Mouse (Mus musculus): Measurements from ENCODE around the gene Zfp536. TPM values are rescaled to one million over a fixed set of nuclear protein-coding genes. Genes with fewer than 3 reads are reported as not detected.
A peak's percentile ranks its signal among the peaks of the same experiment; 100 is the strongest.

The Zfp536 gene
- polyA plus RNA-seq (2014; fragmentation: Nextera tagmentation; extraction: Ambion mirVana): 7.2 and 7.7 TPM in 2 replicates

DNA sequence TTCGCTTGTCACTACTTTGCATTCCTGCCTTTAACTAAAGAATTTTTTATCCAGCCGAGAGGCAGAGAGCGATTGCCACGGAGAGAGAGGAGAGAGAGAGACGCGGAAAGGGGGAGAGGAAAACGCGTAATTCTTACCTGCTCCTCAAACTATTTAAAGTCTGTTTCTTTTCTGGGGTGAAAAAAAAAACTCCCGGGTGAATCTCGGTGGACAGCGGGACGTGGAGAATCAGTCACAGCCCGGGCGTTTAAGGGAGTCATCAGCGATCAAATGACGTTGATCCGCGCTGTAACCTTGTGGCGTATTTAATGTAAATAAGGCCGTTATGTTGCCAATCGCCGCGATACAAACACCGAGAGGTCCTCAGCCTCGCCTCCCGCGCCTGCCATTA lies at the start of gene Zfp536:
TSS of gene Zfp536 (minus strand) at position 330 of the 391 bp plus-strand sequence.
- H3K4me3 ChIP-seq (ENCODE audit: low read depth, low read length): peak within 1 kb of the TSS; percentile 57
- H3K27me3 ChIP-seq (replicated peaks; ENCODE audit: control insufficient read depth, insufficient read depth, low read length): peaks cover 82% of the 10 kb centered on the region
- H3K4me1 ChIP-seq (ENCODE audit: control insufficient read depth, insufficient read depth, low read length): peaks cover 6% of the 10 kb centered on the region; the same call in 1 of the 2 replicates
- no peaks in the 10 kb centered on the region for H3K9me3 ChIP-seq (ENCODE audit: control insufficient read depth, low read length)
- H3K27ac ChIP-seq (replicated peaks; ENCODE audit: low read depth, low read length): no peak within 1 kb of the TSS; the same call in 1 of the 2 replicates
- WGBS: 1% methylated on average over 27 of the region's 27 CpGs
- H3K4me2 ChIP-seq (ENCODE audit: low read depth, low read length): peak within 1 kb of the TSS; percentile 99
- ATAC-seq (ENCODE audit: low read depth) (no peak), DNase-seq (ENCODE audit: low spot score) (peak; percentile 33)
- peak within 1 kb of the TSS; percentile 69 for H3K9ac ChIP-seq (ENCODE audit: low read depth, low read length)
- no peaks in the 10 kb centered on the region for H3K36me3 ChIP-seq (ENCODE audit: control insufficient read depth, insufficient read depth, low read length)

DNA sequence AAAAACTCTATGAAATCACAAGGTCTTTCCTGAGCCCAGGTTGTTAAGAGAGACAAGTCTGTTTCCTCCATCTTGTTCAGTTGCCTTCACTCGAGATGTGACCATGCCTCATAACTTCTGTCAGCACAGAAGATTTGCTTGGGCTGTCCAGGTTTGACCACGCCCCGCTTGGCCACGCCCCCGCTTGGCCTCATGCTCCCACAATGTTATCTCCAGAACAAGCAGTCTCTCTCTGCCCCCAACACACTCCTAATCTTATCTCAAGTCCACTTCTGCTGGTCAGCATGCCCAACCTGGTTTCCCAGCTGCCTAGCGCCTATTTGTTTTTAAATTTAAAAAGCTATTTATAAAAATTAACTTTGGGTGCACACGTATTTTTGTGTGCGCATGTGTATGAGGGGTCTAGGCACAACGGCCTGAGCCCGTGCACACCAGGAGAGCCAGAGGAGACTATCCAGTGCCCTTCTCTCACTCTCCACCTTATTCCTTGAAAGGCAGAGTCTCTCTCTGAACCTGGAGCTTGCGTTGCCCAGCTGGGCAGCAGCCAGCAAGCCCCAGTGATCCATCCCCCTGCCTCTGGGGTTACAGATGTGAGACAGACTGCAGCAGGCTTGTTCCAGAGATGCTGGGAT lies 47.3 kb upstream of the Zfp536 start:
- Histone ChIP-seq H3K36me3 (ENCODE audit: control insufficient read depth, insufficient read depth, low read length) (no peaks in the 10 kb centered on the region), H3K4me1 (ENCODE audit: control insufficient read depth, insufficient read depth, low read length) (no peaks in the 10 kb centered on the region), H3K27me3 (replicated peaks; ENCODE audit: control insufficient read depth, insufficient read depth, low read length) (no peaks in the 10 kb centered on the region; the same call in 1 of the 2 replicates), H3K4me2 (ENCODE audit: low read depth, low read length) (no peak overlapping the region), H3K9me3 (ENCODE audit: control insufficient read depth, low read length) (no peaks in the 10 kb centered on the region), H3K27ac (replicated peaks; ENCODE audit: low read depth, low read length) (no peak overlapping the region), H3K9ac (ENCODE audit: low read depth, low read length) (no peak overlapping the region), H3K4me3 (ENCODE audit: low read depth, low read length) (no peak overlapping the region)
- ATAC-seq (ENCODE audit: low read depth) (no peak), DNase-seq (ENCODE audit: low spot score) (no peak)
- WGBS: 79% methylated on average over 11 of the region's 11 CpGs

DNA sequence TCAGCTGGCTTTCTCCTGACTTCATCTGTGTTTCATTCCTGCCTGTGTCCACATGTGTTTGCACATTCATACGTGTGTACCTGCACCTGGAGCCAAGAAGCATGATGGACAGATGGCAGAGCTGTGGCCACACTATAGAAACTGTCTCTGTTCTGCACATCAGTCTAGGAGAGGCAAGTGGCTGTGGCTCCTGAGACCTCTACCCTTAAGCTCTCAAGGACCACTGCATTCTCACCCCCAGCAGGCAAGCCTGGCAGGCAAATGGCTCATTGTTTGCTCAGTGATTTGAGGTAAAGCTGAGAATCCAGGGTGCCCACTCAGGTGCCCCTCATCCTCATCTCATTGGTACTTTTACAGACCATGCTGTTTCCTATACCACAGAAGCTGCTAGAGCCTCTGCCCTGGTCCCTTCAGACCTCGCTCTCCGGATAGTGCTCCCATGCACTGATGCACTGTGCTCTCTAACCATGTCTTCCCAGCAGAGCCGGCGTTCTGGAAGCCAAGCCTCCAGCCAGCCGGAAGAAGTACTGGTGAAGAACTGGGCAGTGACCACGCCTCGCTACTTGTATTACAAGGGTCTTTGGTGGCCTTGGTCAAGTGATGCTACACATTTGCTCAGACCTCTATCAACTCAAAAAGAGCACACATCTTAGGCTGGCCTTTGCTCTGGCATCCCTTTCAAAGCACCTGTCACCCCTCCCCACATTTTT lies 45.3 kb upstream of the Zfp536 start:
- no peaks in the 10 kb centered on the region for H3K9me3 ChIP-seq (ENCODE audit: control insufficient read depth, low read length)
- no peaks in the 10 kb centered on the region for H3K36me3 ChIP-seq (ENCODE audit: control insufficient read depth, insufficient read depth, low read length)
- H3K4me1 ChIP-seq (ENCODE audit: control insufficient read depth, insufficient read depth, low read length): no peaks in the 10 kb centered on the region
- H3K4me3 ChIP-seq (ENCODE audit: low read depth, low read length): no peak overlapping the region
- H3K4me2 ChIP-seq (ENCODE audit: low read depth, low read length): no peak overlapping the region
- no peaks in the 10 kb centered on the region; the same call in 1 of the 2 replicates for H3K27me3 ChIP-seq (replicated peaks; ENCODE audit: control insufficient read depth, insufficient read depth, low read length)
- H3K9ac ChIP-seq (ENCODE audit: low read depth, low read length): no peak overlapping the region
- 82% methylated on average over 8 of the region's 8 CpGs for WGBS
- ATAC-seq (ENCODE audit: low read depth) (no peak), DNase-seq (ENCODE audit: low spot score) (no peak)
- H3K27ac ChIP-seq (replicated peaks; ENCODE audit: low read depth, low read length): no peak overlapping the region

DNA sequence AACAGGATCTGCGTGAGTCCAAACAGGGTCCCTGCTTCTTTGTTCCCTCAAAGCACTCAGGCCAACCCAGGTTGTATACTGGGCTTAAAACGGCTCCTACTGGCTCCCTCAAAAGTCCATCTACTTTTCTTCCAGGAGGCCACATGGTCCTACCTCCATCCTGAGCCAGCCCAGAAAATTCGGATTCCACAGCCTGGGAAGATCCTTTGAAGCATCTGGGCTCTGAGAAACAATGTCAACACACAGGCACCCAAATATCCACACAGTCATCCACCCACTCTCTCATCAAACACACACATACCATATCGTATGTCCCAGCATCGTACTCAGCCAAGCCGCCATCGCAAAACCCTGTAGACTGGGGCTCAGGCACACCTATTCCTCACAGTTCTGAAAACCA lies 43.5 kb upstream of the Zfp536 start:
- Histone ChIP-seq H3K4me2 (ENCODE audit: low read depth, low read length) (no peak overlapping the region), H3K4me3 (ENCODE audit: low read depth, low read length) (no peak overlapping the region), H3K27ac (replicated peaks; ENCODE audit: low read depth, low read length) (no peak overlapping the region), H3K27me3 (replicated peaks; ENCODE audit: control insufficient read depth, insufficient read depth, low read length) (no peaks in the 10 kb centered on the region; the same call in 1 of the 2 replicates), H3K9ac (ENCODE audit: low read depth, low read length) (no peak overlapping the region), H3K4me1 (ENCODE audit: control insufficient read depth, insufficient read depth, low read length) (no peaks in the 10 kb centered on the region), H3K9me3 (ENCODE audit: control insufficient read depth, low read length) (no peaks in the 10 kb centered on the region), H3K36me3 (ENCODE audit: control insufficient read depth, insufficient read depth, low read length) (no peaks in the 10 kb centered on the region)
- 82% methylated on average over 7 of the region's 7 CpGs for WGBS
- ATAC-seq (ENCODE audit: low read depth) (no peak), DNase-seq (ENCODE audit: low spot score) (no peak)

DNA sequence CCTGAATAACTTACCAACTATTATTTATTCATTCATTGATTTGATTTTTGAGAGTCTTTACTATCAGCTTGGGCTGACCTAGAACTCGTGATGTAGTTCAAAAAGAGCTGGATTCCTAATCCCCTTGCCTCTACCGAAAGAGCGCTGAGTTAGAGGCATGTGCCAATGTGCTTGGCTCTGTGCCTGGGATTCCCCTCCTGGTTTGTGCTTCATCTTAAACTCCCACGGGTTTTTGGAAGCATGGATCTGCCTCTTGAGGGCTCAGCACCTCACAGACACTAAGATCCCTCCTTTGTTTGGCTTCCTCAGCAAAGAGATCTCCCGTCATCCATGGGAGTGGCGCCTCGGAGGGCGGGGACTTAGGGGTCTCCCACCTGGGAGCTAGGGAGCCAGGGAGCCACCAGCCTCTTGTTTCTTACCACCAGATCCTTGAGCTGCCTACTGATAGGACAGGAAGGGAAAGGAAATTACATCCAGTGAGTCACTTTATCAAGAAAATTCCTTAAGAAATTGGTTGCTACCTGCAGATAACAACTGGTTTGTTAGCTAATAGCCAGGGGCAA lies 41.5 kb upstream of the Zfp536 start:
- H3K27ac ChIP-seq (replicated peaks; ENCODE audit: low read depth, low read length): no peak overlapping the region
- WGBS: 60% methylated on average over 8 of the region's 8 CpGs
- H3K27me3 ChIP-seq (replicated peaks; ENCODE audit: control insufficient read depth, insufficient read depth, low read length): no peaks in the 10 kb centered on the region; the same call in 1 of the 2 replicates
- no peaks in the 10 kb centered on the region for H3K4me1 ChIP-seq (ENCODE audit: control insufficient read depth, insufficient read depth, low read length)
- no peaks in the 10 kb centered on the region for H3K9me3 ChIP-seq (ENCODE audit: control insufficient read depth, low read length)
- no peak overlapping the region for H3K4me3 ChIP-seq (ENCODE audit: low read depth, low read length)
- ATAC-seq (ENCODE audit: low read depth) (no peak), DNase-seq (ENCODE audit: low spot score) (no peak)
- H3K36me3 ChIP-seq (ENCODE audit: control insufficient read depth, insufficient read depth, low read length): no peaks in the 10 kb centered on the region
- H3K4me2 ChIP-seq (ENCODE audit: low read depth, low read length): no peak overlapping the region
- H3K9ac ChIP-seq (ENCODE audit: low read depth, low read length): no peak overlapping the region

DNA sequence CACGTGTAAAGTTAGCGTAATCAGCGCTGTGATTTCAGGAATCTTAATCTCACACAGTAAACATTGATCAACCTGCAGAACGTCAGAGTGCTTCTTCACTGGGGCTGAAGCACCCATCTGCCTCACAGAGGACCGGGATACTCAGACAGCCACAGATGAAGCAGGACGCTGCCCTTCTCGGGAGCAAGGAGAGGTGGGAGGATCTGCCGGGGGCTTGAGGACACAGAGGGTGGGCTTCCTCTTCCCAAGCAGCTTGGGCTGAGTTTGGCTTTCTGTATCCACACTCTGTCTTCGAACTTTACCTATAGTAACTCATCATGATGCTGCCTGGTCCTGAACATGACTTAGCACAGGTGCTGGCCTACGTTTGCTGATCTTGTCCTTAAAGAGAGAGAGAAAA lies 40.2 kb upstream of the Zfp536 start:
- Histone ChIP-seq H3K36me3 (ENCODE audit: control insufficient read depth, insufficient read depth, low read length) (no peaks in the 10 kb centered on the region), H3K4me1 (ENCODE audit: control insufficient read depth, insufficient read depth, low read length) (no peaks in the 10 kb centered on the region), H3K4me3 (ENCODE audit: low read depth, low read length) (no peak overlapping the region), H3K9ac (ENCODE audit: low read depth, low read length) (no peak overlapping the region), H3K4me2 (ENCODE audit: low read depth, low read length) (no peak overlapping the region), H3K27ac (replicated peaks; ENCODE audit: low read depth, low read length) (no peak overlapping the region), H3K27me3 (replicated peaks; ENCODE audit: control insufficient read depth, insufficient read depth, low read length) (no peaks in the 10 kb centered on the region), H3K9me3 (ENCODE audit: control insufficient read depth, low read length) (no peaks in the 10 kb centered on the region)
- DNase-seq (ENCODE audit: low spot score): no peak
- ATAC-seq (ENCODE audit: low read depth): no peak
- WGBS: 79% methylated on average over 10 of the region's 10 CpGs

DNA sequence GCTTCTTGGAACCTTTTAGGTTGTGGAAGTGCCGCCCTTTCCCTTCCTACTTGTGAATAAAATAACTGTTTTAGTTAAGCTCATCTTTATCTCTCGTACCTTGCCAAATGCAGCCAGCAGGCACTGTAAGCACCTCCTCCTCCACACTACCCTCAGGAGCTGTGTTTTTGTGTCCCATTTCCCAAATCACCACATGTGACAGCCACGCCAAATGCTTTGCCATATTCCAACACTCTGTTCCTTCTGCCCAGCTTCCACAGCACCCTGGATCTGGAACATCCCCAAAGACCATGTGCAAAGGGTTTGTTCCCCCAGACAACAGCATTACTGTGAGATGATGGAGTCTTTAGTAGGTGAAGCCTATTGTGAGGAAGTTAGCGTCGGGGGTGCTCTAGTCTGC lies 36.5 kb upstream of the Zfp536 start:
- no peaks in the 10 kb centered on the region for H3K27me3 ChIP-seq (replicated peaks; ENCODE audit: control insufficient read depth, insufficient read depth, low read length)
- H3K27ac ChIP-seq (replicated peaks; ENCODE audit: low read depth, low read length): no peak overlapping the region
- H3K36me3 ChIP-seq (ENCODE audit: control insufficient read depth, insufficient read depth, low read length): no peaks in the 10 kb centered on the region
- WGBS: 92% methylated on average over 5 of the region's 5 CpGs
- no peak overlapping the region for H3K9ac ChIP-seq (ENCODE audit: low read depth, low read length)
- DNase-seq (ENCODE audit: low spot score) (no peak), ATAC-seq (ENCODE audit: low read depth) (no peak)
- H3K4me2 ChIP-seq (ENCODE audit: low read depth, low read length): no peak overlapping the region
- H3K9me3 ChIP-seq (ENCODE audit: control insufficient read depth, low read length): no peaks in the 10 kb centered on the region
- H3K4me3 ChIP-seq (ENCODE audit: low read depth, low read length): no peak overlapping the region
- no peaks in the 10 kb centered on the region for H3K4me1 ChIP-seq (ENCODE audit: control insufficient read depth, insufficient read depth, low read length)

DNA sequence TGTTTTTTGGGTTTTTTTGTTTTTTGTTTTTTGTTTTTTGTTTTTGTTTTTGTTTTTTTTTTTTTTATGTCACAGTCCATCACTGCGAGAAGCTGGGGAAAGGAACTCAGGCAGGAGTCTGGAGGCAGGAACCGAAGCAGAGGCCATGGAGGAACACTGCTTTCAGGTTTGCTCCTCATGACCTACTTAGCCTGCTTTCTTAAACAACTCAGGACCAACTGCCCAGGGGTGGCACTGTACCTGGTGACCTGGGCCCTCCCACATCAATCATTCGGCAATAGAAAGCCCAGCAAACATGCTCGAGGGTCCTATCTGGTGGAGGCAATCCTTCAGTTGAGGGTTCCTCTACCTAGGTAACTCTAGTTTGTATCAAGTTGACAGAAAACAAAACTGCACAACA lies 35.6 kb upstream of the Zfp536 start:
- Histone ChIP-seq H3K36me3 (ENCODE audit: control insufficient read depth, insufficient read depth, low read length) (no peaks in the 10 kb centered on the region), H3K9me3 (ENCODE audit: control insufficient read depth, low read length) (no peaks in the 10 kb centered on the region), H3K27me3 (replicated peaks; ENCODE audit: control insufficient read depth, insufficient read depth, low read length) (no peaks in the 10 kb centered on the region), H3K4me1 (ENCODE audit: control insufficient read depth, insufficient read depth, low read length) (no peaks in the 10 kb centered on the region), H3K4me2 (ENCODE audit: low read depth, low read length) (no peak overlapping the region), H3K27ac (replicated peaks; ENCODE audit: low read depth, low read length) (no peak overlapping the region), H3K9ac (ENCODE audit: low read depth, low read length) (no peak overlapping the region), H3K4me3 (ENCODE audit: low read depth, low read length) (no peak overlapping the region)
- DNase-seq (ENCODE audit: low spot score): no peak
- 87% methylated on average over 4 of the region's 4 CpGs for WGBS
- ATAC-seq (ENCODE audit: low read depth): no peak
